Mouse (Mus musculus) kidney, postnatal 0 days (tissue): Measurements from ENCODE around the gene Thap3. TPM values are rescaled to one million over a fixed set of nuclear protein-coding genes. Genes with fewer than 3 reads are reported as not detected.

ENCODE experiments used
- ATAC-seq: fragments of 200-750 bp; cut with Nextera tagmentation; replicated peaks from 2 replicates; pipeline ENCODE4 v1.8.0; 2017; ENCODE audit warnings: low read depth, moderate number of reproducible peaks, moderate TSS enrichment, moderate library complexity; ENCODE audit not compliant: low FRiP score
- DNase-seq: peaks from one replicate; pipeline ENCODE4 v3.0.0-alpha.2; 2016; ENCODE audit warnings: low spot score
- H3K27ac ChIP-seq: fragments of 300-500 bp; sonication (generic); 2 replicates; pipeline ENCODE4 v1.5.1; 2014; ENCODE audit warnings: mild to moderate bottlenecking
- H3K27me3 ChIP-seq: fragments of 300-500 bp; sonication (generic); 2 replicates; pipeline ENCODE4 v1.6.1; 2014; ENCODE audit warnings: low read length, mixed read lengths; ENCODE audit not compliant: insufficient read depth
- H3K36me3 ChIP-seq: fragments of 300-500 bp; sonication (generic); 2 replicates; pipeline ENCODE4 v1.6.1; 2014; ENCODE audit warnings: low read length, mixed read lengths; ENCODE audit not compliant: insufficient read depth
- H3K4me1 ChIP-seq: fragments of 300-500 bp; sonication (generic); replicated peaks from 2 replicates; pipeline ENCODE4 v1.6.1; 2014; ENCODE audit warnings: antibody characterized with exemption, low read length, mixed read lengths; ENCODE audit not compliant: insufficient read depth
- H3K4me2 ChIP-seq: fragments of 300-500 bp; sonication (generic); 2 replicates; pipeline ENCODE4 v1.6.1; 2014; ENCODE audit warnings: mild to moderate bottlenecking, low read length, moderate library complexity, mixed read lengths
- H3K4me3 ChIP-seq: fragments of 300-500 bp; sonication (generic); replicated peaks from 2 replicates; pipeline ENCODE4 v1.5.1; 2014; ENCODE audit warnings: low read depth, low read length
- H3K9ac ChIP-seq: fragments of 300-500 bp; sonication (generic); 2 replicates; pipeline ENCODE4 v1.6.1; 2014; ENCODE audit warnings: low read depth, low read length
- H3K9me3 ChIP-seq: fragments of 300-500 bp; sonication (generic); replicated peaks from 2 replicates; pipeline ENCODE4 v1.6.1; 2016; ENCODE audit warnings: low read length, inconsistent platforms, mixed read lengths
- CTCF ChIP-seq: IDR thresholded peaks from 2 replicates; pipeline ENCODE4 v1.5.1; 2016; ENCODE audit warnings: antibody characterized with exemption, low read depth, mild to moderate bottlenecking, moderate library complexity
- WGBS: fragments of 180-500 bp; shearing (Covaris S2); extraction: QIAGEN DNeasy Blood & Tissue Kit; methylation state at CpG from one replicate; pipeline ENCODE4 v1.1.7; 2014; 5-methylcytosine and 5-hydroxymethylcytosine counted together
- polyA plus RNA-seq: library from polyadenylated mRNA; unstranded; fragments of >200 nt; fragmentation: Nextera tagmentation; extraction: Ambion mirVana; gene quantifications from 2 replicates; pipeline ENCODE4 v1.2.1, GENCODE M21; 2015

The Thap3 gene
- polyA plus RNA-seq, 1 experiment from 2014 or later, result 35.1 TPM

DNA sequence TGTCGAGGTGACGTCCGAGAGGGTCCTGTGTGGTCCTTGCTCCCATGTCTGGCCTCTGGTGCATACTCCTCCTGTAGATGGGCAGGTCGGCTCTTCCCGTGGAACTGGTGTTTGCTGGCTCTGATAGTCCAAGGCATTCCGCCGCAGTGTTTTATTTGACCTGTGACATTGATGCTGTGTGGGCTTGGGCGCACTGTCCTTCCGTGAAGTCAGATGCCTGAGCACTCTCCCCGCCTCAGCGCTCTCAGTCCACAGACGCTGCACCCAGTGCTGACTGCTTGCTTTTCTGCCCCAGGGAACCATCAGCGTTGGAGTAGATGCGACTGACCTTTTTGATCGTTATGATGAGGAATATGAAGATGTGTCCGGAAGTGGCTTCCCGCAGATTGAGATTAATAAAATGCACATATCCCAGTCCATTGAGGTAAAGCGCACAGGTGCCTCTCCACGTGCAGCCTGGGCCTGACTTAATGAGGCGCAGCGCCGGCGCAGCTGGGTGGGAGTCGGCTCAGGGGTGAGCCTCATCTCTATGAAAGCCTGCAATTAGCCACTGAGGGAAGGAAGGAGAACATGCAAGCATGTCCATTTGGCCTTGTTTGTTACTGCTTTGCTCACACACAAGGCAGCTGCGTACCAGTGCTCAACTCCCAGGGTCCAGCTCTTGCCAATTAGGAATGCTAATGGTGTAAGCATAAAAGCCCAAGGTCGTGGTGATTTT lies 20.4 kb downstream of the Thap3 start:
- no peaks in the 10 kb centered on the region for H3K4me1 ChIP-seq
- DNase-seq (peak; percentile 42), ATAC-seq (0 out of 2 replicates have a peak, but pooled peaks have one; percentile 33)
- no peak overlapping the region for H3K4me2 ChIP-seq
- no peaks in the 10 kb centered on the region for H3K9me3 ChIP-seq
- H3K4me3 ChIP-seq, result no peak overlapping the region
- H3K27me3 ChIP-seq, result no peaks in the 10 kb centered on the region
- WGBS, result 49% methylated on average over 26 of the region's 26 CpGs
- no peak overlapping the region for H3K9ac ChIP-seq
- peak overlapping the region; percentile 0; the same call in 1 of the 2 replicates for H3K27ac ChIP-seq
- H3K36me3 ChIP-seq, result peaks cover 24% of the 10 kb centered on the region; the same call in 1 of the 2 replicates
- TF ChIP-seq CTCF, result no peak

DNA sequence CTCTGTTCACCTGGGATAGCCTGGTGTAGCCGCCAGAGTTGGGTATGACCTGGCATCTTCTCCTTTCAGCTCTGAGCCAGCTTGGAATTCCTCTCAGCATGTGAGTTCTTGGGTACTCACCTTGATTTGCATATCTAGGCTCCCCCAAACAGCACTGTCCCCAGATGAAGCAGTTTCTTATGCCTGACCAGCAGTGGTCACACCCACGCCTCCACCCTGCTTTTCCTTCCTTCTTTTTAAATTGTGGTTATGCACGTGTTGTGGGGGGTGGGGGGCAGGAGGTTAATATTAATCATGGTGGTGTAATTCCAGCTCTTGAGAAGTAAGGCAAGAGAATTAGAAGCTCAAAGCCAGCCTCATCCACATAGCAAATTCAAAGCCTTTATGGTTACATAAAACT lies 26.0 kb downstream of the Thap3 start:
- peaks cover 41% of the 10 kb centered on the region for H3K36me3 ChIP-seq
- no peak for TF ChIP-seq CTCF
- no peak overlapping the region for H3K27ac ChIP-seq
- H3K4me1 ChIP-seq, result no peaks in the 10 kb centered on the region
- H3K9me3 ChIP-seq, result no peaks in the 10 kb centered on the region
- ATAC-seq (no peak), DNase-seq (no peak)
- no peak overlapping the region for H3K4me2 ChIP-seq
- 74% methylated on average over 3 of the region's 3 CpGs for WGBS
- H3K9ac ChIP-seq, result no peak overlapping the region
- H3K27me3 ChIP-seq, result no peaks in the 10 kb centered on the region
- no peak overlapping the region for H3K4me3 ChIP-seq

DNA sequence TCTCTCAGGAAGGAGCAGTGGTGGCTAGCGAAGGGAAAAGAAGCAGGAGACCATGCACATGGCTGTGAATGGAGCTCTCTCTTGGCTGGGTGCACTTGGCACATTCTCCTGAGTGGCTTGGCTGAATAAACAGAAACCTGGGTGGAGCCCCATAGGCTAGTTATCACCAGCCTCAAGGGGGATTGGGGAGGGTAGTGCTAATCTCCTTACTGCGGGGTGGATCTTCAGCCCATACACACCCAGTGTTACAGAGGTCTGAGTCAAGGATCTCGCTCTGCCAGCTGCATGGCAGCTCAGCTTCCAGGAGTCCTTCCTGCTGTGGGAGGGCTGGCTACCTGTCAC lies 28.3 kb downstream of the Thap3 start:
- no peak for ATAC-seq
- TF ChIP-seq CTCF, result no peak
- WGBS, result 87% methylated on average over 3 of the region's 3 CpGs
- Histone ChIP-seq H3K27me3 (no peaks in the 10 kb centered on the region), H3K9me3 (no peaks in the 10 kb centered on the region), H3K9ac (no peak overlapping the region), H3K4me3 (no peak overlapping the region), H3K27ac (no peak overlapping the region), H3K4me1 (no peaks in the 10 kb centered on the region), H3K36me3 (peaks cover 55% of the 10 kb centered on the region), H3K4me2 (no peak overlapping the region)
- DNase-seq, result no peak

DNA sequence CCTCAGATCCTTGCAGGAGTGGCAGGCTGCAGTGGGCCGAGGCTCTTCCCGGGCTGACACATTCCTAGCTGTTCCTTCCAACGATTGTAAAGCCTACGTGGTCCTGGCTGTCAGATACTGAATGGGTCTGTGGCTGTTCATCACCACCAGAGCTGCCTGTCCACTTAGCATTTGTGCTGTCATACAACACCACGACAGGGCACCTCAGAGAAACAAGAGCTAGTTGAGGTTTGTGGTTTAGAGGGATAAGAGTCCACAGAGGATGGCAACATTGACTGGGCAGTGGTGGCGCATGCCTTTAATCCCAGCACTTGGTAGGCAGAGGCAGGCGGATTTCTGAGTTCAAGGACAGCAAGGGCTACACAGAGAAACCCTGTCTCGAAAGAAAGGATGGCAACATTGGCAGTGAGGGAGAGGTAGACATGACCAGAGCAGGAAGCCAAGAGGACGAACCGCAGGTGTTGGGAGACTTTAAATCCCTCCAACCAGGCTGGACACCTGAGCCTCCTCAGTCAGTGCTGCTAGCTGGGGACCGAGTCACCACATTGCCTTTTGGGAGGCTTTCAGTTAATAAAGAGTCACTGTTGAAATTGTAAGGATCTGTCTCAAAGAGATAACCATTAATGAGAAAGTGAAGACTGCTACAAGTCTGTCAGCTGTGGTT lies 28.8 kb downstream of the Thap3 start:
- H3K4me2 ChIP-seq, result no peak overlapping the region
- ATAC-seq (no peak), DNase-seq (no peak)
- no peak overlapping the region for H3K4me3 ChIP-seq
- no peaks in the 10 kb centered on the region for H3K9me3 ChIP-seq
- no peaks in the 10 kb centered on the region for H3K27me3 ChIP-seq
- WGBS, result 91% methylated on average over 11 of the region's 11 CpGs
- peaks cover 54% of the 10 kb centered on the region for H3K36me3 ChIP-seq
- TF ChIP-seq CTCF, result no peak
- H3K27ac ChIP-seq, result no peak overlapping the region
- H3K4me1 ChIP-seq, result no peaks in the 10 kb centered on the region
- no peak overlapping the region for H3K9ac ChIP-seq

DNA sequence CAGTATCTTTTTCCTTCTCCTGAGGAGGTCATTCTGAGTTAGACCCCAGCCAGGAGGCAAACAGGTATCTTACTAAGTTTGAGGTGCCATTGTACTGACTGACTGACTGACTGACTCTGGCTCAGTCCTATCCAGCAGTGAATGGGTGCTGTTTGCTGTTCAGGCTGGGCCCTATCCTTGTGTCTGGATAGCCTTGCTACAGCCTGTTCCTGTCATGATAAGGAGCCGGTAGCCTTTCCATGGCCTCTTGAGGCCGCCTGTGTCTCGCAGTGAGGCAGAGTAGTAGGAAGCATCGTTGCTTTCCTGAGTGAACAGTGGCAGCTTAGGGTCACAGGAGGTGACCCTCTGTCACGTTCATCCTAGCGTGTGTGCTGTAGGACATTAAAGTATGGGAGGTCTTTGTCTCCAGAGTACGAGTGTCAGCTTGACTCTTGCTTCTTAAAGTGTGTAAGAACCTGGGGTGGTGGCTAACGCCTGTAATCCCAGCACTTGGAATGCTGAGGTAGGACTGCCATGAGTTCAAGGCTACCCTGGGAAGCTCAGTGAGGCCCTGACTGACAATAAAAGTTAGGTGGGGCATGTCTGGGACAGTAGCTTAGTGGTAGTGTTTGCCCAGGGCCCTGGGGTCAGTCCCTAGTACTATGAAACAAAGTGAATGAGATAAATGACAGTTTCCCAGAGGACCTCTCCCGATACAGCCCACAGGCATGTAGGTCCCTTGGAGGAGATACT lies 31.0 kb downstream of the Thap3 start:
- ATAC-seq (no peak), DNase-seq (no peak)
- Histone ChIP-seq H3K9ac (no peak overlapping the region), H3K4me3 (no peak overlapping the region), H3K4me1 (no peaks in the 10 kb centered on the region), H3K9me3 (no peaks in the 10 kb centered on the region), H3K27ac (no peak overlapping the region), H3K4me2 (no peak overlapping the region), H3K36me3 (peaks cover 56% of the 10 kb centered on the region), H3K27me3 (no peaks in the 10 kb centered on the region)
- 69% methylated on average over 9 of the region's 9 CpGs for WGBS
- TF ChIP-seq CTCF, result no peak

DNA sequence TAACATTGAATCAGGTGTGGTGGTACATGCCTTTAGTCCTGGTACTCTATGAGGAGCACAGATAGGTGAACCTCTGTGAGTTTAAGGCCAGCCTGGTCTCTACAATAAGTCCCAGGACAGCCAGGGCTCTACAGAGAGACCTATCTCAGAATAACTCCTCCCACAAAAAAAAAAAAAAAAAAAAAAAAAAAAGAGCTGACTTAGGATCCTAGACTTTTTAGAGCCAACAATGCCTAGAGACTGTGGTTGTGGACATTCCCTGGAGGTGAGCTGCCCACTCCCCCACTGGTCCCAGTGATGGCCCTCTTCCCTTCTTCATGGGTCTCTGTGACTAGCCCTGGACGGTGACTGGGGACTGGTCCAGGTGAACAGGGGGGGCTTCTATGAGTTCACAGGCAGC lies 33.0 kb downstream of the Thap3 start:
- Histone ChIP-seq H3K27me3 (no peaks in the 10 kb centered on the region), H3K4me3 (no peak overlapping the region), H3K36me3 (peaks cover 62% of the 10 kb centered on the region), H3K9ac (no peak overlapping the region), H3K27ac (no peak overlapping the region), H3K4me1 (no peaks in the 10 kb centered on the region), H3K9me3 (no peaks in the 10 kb centered on the region), H3K4me2 (no peak overlapping the region)
- no peak for TF ChIP-seq CTCF
- 94% methylated on average over 1 of the region's 1 CpGs for WGBS
- ATAC-seq, result no peak
- no peak for DNase-seq
